Mouse (Mus musculus) adrenal gland, postnatal 4 days (tissue): ENCODE measurements around the gene Kyat1. TPM values are rescaled to one million over a fixed set of nuclear protein-coding genes. Genes with fewer than 3 reads are reported as not detected.

Experiments
- DNase-seq, 2 experiments: peaks; one replicate each; pipeline ENCODE4 v3.0.0; 2021 to 2022; ENCODE audit warnings: low spot score in 2 of 2, mixed read lengths in 2 of 2
- long read RNA-seq, 2 experiments: library from polyadenylated mRNA; stranded (forward); transcript quantifications; one replicate each; pipeline ENCODE4 v2.0.0; 2021
- total RNA-seq, 2 experiments: library from RNA; stranded (reverse); gene quantifications; 2 replicates each; pipeline ENCODE4 v1.2.3; 2021

Gene Kyat1
- total RNA-seq: 10 to 100 TPM; 19.9 to 21.6 TPM
- long read RNA-seq, experiment 1, transcript Kyat1-201 (13 exons, 1,876 nt): major isoform, 10 of 21 reads
- long read RNA-seq, experiment 1, partial matches to known transcripts: 1 of 21 reads
- long read RNA-seq, experiment 1, other reads (novel, unspliced or antisense): 7 of 21 reads
- long read RNA-seq, experiment 2, transcript Kyat1-201 (13 exons, 1,876 nt): major isoform, 8 of 33 reads
- long read RNA-seq, experiment 2, partial matches to known transcripts: 7 of 33 reads
- long read RNA-seq, experiment 2, other reads (novel, unspliced or antisense): 12 of 33 reads

DNA sequence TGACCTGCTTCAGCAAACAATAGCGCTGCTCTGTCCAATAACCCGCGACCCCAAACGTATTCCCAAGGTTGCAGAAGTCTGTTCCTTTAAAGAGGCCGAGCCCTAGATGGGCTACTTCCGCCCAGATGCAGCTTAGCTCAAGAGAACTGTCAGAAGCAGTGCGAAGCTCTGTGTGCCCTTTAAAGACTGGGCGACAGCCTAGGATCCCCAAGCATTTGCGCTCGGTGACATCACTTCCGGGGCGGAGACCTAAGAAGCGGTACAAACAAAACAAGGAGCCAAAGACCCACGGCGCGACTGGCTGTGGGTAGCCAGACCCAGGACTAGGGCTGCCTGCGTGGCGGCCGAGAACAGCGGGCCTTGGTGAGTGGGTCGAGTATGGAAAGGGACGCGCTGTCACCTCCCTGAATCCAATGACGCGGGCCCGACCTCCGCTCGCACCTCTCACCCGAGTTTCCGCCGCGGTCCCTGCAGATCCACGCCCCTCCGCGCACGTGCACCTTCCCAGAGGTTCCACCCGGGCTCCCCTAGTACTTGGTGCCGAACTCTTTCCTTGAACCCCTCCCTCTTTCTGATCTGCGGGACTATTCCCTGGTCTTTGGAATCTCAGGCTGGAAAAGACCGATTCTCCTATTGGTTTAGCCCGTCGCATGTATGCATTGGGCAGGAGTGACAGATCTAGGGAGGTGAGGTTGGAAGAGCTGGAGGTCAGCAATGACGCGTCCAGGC lies at the start of gene Kyat1:
TSS of gene Kyat1 (minus strand) at position 219 of the 729 bp plus-strand sequence.
- peak; percentile 67 to 85 for DNase-seq

DNA sequence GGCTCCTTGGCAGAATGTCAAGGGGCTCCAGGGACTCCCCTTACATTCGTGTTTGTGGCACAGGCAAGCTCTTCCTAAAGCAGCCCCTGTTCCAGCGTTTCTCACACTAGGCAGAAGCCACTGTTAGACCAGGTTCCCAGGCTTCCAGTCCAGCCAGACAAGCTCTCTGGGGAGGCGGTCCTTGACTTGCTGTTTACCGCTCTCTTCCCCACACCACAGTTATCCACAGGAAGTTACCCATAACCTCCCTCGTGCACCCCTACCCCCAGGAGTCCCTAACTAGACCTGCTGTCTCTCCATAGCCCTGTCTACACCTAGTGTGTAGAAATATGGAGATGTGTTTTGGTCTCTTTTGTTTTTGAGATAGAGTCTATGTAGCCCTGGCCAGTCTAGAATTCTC lies 48.2 kb upstream of the Kyat1 start:
- no peak for DNase-seq

- no peak for DNase-seq
These were observed 46.9 kb upstream of the Kyat1 start for GRCm38 (mm10) chr2:30252521-30252920.

GRCm38 (mm10) chr2:30251417-30252104 lies 45.9 kb upstream of the Kyat1 start:
- no peak for DNase-seq

DNA sequence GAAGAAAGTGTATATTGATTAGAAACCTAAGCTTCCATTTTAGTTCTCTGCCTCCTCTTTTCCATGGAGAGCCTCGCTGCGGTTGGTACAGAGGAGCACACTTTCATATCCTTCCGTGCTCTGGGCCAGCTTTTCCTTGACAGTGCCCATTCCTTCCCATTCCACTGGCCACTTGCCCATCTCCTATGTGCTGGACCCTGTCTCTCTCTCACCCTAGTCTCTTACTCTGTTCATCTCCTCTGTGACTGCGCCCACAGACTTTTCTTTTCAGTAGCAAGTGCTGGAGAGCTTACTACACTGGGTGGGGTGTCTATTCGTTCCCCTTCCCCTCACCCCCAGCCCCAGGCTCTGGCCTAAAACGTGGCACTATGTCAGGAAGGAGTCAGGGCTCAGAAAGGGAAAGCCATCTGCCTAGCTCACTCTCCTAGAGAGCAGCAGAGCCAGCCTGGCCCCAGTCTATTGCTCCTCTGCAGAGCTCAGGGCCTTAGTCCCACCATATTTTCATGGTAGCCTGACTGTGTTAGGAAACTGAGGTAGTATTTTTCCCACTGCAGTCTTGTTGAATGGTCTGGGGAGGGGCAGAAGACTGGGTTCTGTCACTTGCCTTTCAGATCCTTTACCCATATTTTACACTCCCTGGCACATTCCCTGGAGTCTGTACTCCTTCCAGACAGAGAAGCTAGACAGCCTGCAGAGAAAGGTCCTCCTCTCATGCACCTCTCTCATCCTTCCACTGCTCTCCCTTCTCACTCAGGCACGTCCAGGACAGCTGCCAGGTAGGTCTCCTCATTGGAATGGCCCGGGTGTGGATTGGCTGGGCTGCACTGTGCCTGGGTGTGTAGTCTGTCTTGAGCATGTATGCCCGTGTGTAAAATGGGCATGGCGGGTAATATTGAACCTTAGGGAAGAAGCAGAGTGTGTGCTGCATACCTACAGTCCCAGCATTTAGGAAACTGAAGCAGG lies 44.8 kb upstream of the Kyat1 start:
- DNase-seq: no peak

GRCm38 (mm10) chr2:30249182-30249581 lies 43.5 kb upstream of the Kyat1 start:
- no peak for DNase-seq

DNA sequence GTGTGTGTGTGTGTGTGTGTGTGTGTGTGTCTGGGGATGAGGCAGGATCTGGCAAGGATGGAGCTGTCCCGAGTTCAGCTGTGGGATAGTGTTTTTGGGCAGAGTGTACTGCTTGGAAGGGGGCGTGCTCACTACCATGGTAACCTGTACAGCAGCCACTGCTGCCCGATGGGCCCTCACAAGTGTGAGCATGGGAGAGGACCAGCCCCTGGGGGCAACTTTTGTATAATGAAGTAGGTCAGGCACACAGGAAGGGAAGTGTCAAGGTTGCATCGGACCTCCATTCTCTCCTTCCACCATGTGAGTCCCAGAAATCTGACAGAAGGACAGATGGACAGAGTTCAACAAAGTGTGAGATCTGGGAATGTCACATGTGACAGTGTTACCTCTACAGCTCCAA lies 42.0 kb upstream of the Kyat1 start:
- DNase-seq: no peak

DNA sequence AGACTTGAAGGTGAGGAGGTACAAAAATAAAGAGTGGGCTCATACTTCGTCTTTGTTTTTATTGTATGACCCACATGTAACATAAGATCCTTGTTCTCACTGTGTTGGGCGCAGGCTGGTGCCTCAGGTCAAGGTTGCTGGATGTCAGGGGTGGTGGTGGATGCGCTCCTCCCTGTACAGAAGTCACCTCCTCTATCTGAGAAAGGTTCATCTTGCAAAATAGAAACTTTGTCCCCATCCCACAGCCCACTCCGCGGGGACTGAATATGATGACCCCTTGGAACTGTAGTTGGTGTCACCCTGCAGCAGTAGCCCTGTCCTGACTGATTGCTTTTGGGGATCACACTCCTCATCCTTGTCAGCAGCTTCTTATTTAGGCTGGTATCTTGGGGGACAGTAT lies 41.4 kb upstream of the Kyat1 start:
- no peak for DNase-seq

DNA sequence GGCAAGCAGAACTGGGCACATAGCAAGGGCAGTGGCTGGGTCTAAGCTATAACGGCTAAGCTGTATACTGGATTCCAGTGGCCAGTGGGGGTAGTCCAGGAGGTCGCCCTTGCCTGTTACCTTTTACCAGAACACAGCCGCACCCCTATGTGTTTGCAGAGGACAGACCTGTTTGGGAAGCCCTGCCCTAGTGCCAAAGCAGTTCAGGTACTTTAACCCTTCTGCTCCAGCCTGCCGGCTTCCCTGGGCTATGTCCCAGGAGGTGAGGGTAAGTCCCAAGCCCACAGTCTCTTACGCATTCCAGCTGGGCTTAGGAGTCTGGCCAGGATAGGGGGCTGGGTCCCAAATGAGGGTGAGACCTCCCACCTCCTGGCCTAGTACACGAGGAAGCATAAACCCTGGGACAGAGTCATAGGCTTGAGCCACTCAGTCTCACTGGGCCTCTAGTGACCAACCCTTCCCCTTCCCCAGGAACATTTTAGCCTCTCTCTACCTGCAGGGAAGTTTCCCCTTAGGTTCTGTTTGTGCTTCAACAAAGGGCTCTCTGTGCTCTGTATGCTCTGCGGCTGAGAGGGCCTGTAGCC lies 39.0 kb upstream of the Kyat1 start:
- no peak for DNase-seq

DNA sequence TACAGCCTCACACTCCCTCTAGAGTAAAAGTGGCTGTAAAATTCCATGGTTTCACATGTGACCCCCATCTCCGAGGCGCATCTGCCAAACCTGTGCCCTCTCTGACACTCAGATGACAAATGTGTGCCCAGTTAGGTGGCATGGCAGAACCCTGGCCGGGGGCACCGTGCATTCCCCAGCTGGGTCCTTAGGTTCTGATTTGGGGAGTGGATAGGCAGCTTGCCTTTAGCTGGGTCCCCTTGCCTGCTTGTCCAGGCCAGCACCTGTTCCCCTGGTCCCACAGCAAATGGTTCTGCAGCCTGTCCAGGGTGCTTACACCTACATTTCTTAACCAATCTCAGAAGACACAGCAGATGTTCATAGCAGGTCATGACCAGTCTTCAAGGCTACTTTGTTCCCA lies 37.7 kb upstream of the Kyat1 start:
- DNase-seq: no peak

DNA sequence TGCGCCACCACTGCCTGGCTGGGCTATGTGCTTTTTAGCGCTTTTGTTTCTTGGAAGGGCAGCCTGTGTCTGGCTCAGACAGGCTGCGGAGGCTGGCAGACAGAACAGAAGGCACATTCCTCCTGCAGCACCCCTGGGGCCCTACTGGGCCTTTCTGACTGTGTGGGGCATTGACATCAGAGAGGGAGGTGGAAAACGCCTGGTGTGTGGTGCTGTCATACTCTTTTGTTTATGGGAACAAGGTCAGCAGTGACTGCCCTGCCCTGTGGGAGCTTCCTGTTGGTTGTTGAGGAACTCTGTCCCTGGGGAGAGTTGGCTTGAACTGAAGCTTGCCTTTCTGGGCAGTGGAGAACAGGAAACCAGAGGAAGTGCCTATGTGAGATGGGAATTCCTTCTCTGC lies 36.9 kb upstream of the Kyat1 start:
- DNase-seq: no peak

GRCm38 (mm10) chr2:30240267-30240666 lies 34.6 kb upstream of the Kyat1 start, which contains the start of gene Gm28035:
Gene Gm28035, plus strand, starts transcription at chr2:30240567.
- DNase-seq: no peak

- no peak for DNase-seq
These were observed 34.1 kb upstream of the Kyat1 start for GRCm38 (mm10) chr2:30239777-30240176.

GRCm38 (mm10) chr2:30238906-30239465 lies 33.3 kb upstream of the Kyat1 start:
- no peak for DNase-seq

GRCm38 (mm10) chr2:30237881-30238280 lies 32.2 kb upstream of the Kyat1 start:
- peak; percentile 54 to 59 for DNase-seq

DNA sequence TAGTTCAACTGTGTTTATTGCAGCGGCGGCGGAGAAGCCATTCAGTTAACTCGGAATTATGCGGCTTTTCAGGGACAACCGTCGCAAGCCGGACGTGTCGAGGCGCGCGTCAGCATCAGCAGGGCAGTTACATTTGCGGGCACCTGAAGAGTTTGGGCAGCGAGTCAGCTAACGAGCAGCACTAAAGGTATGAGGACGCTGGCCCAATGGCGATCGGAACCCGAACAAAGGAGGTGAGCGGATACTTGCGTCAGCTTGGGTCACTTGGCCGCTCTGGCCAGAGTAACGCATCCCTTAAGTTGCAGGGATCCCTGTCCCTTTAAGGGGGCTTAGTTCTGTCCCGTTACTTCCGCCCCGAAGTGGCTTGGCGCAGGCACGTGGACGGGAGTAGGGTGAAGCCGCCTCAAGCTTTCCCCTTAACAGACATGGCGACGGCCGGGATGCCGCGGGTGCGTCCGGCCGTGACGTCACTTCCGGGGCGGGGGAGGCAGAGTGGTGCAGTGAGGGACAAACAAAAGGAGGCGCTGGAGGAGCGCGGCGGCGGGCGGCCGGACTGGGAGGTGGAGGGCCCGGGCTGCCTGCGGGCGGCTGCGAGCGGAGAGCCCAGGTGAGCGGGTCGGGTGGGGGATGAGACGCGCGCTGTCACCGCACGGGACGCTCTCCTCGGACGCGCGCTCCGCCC lies 31.7 kb upstream of the Kyat1 start, which contains the start of gene Lrrc8a:
TSS of gene Lrrc8a (plus strand) at position 517 of the 682 bp plus-strand sequence.
- DNase-seq: peak; percentile 100

- no peak for DNase-seq
These were observed 31.0 kb upstream of the Kyat1 start for GRCm38 (mm10) chr2:30236426-30237198.

DNA sequence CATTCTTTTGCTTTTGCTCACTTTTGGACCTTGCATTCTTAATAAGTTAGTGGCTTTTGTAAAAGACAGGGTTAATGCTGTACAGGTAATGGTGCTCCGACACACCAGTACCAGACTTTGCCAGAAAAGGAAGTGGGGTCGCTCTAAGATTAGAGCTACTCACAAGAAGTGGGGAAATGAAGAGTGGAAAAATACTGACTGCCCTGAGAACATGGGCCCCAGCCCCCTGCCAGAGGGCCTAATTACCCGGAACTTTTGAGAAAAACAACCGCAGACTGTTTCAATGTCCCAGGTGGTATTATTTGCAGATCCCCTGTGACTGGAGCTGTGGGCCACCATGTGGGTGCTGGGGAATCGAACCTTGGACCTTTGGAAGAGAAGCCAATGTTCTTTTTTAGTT lies 29.9 kb upstream of the Kyat1 start:
- no peak for DNase-seq

GRCm38 (mm10) chr2:30216293-30216692 lies 10.6 kb upstream of the Kyat1 start:
- no peak for DNase-seq
